Mouse (Mus musculus) stomach, postnatal 0 days (tissue): ENCODE results near the gene Klrb1b. TPM values are rescaled to one million over a fixed set of nuclear protein-coding genes. Genes with fewer than 3 reads are reported as not detected.
A peak's percentile ranks its signal among the peaks of the same experiment; 100 is the strongest.

Experiments
- ATAC-seq: fragments of 200-750 bp; cut with Nextera tagmentation; 2 replicates; pipeline ENCODE4 v1.8.0; 2017; ENCODE audit not compliant: low FRiP score, low TSS enrichment
- DNase-seq: peaks from one replicate; pipeline ENCODE4 v3.0.0-alpha.2; 2016; ENCODE audit warnings: low spot score
- H3K27ac ChIP-seq: fragments of 300-500 bp; sonication (generic); replicated peaks from 2 replicates; pipeline ENCODE4 v1.5.1; 2014; ENCODE audit warnings: mild to moderate bottlenecking, control low read depth
- H3K27me3 ChIP-seq: fragments of 300-500 bp; sonication (generic); 2 replicates; pipeline ENCODE4 v1.6.1; 2014; ENCODE audit warnings: low read length; ENCODE audit not compliant: control insufficient read depth, insufficient read depth
- H3K36me3 ChIP-seq: fragments of 300-500 bp; sonication (generic); 2 replicates; pipeline ENCODE4 v1.6.1; 2014; ENCODE audit warnings: low read length, mixed read lengths; ENCODE audit not compliant: control insufficient read depth, insufficient read depth
- H3K4me1 ChIP-seq: fragments of 300-500 bp; sonication (generic); replicated peaks from 2 replicates; pipeline ENCODE4 v1.6.1; 2014; ENCODE audit warnings: antibody characterized with exemption; ENCODE audit not compliant: control insufficient read depth, insufficient read depth
- H3K4me2 ChIP-seq: fragments of 300-500 bp; sonication (generic); replicated peaks from 2 replicates; pipeline ENCODE4 v1.6.1; 2014; ENCODE audit warnings: low read depth, mild to moderate bottlenecking, control low read depth, moderate library complexity
- H3K4me3 ChIP-seq: fragments of 300-500 bp; sonication (generic); 2 replicates; pipeline ENCODE4 v1.5.1; 2014; ENCODE audit warnings: low read depth, low read length, control low read depth
- H3K9ac ChIP-seq: fragments of 300-500 bp; sonication (generic); 2 replicates; pipeline ENCODE4 v1.6.1; 2014; ENCODE audit warnings: mild to moderate bottlenecking, low read length, control low read depth, mixed read lengths
- H3K9me3 ChIP-seq: fragments of 300-500 bp; sonication (generic); 2 replicates; pipeline ENCODE4 v1.6.1; 2016; ENCODE audit warnings: low read length; ENCODE audit not compliant: control insufficient read depth
- CTCF ChIP-seq: IDR thresholded peaks from 2 replicates; pipeline ENCODE4 v1.5.1; 2016; ENCODE audit warnings: antibody characterized with exemption, low read depth, mild to moderate bottlenecking, moderate library complexity
- EP300 ChIP-seq: optimal IDR thresholded peaks from 2 replicates; pipeline ENCODE3; 2016; ENCODE audit warnings: antibody characterized with exemption
- WGBS: fragments of 180-500 bp; shearing (Covaris S2); extraction: QIAGEN DNeasy Blood & Tissue Kit; methylation state at CpG from one replicate; pipeline ENCODE4 v1.1.7; 2014; 5-methylcytosine and 5-hydroxymethylcytosine counted together
- polyA plus RNA-seq: library from polyadenylated mRNA; unstranded; fragments of >200 nt; fragmentation: Nextera tagmentation; extraction: Ambion mirVana; gene quantifications from 2 replicates; pipeline ENCODE4 v1.2.1, GENCODE M21; 2015

Klrb1b gene
- polyA plus RNA-seq, 1 experiment from 2014 or later: 0.19 TPM

DNA sequence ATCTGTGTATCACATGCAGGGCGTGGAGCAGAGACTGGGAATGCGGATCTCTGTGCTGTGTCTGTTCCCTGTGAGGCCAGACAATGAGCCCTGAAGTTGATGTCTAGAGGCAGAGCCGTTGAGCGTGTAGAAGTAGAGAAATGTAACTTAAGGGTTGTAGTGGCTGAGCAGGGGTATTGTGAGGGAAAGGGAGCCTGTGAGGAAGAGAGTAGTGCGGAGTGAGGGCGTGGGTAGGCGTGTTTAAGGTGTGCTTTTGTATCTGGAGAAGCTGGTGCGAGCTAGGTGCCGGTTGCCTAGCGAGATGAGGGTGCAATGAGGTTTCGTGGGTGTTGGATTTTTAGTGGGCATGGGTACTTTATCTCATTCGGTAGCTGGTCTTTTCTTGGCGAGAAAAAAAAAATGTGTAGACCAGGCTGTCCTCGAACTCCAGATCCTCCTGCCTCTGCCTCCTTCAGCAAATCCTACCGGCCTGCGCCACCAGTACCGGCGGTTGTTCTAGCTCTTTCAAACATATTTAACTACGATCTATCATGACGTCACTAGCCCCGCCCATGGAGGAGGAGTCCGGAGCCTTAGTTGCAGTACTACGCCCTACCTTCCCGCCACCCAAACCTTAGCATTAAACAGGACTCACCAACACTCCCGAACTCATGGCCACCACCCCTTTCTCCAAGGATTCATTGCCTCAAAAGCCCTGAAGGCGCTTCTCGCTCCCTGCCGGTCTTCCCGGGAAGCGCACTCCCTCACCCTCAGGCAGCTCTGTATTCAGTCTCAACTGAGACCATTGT, 62.2 kb downstream of the Klrb1b start:
- ATAC-seq (peak; percentile 97), DNase-seq (peak; percentile 97)
- H3K4me3 ChIP-seq: peak overlapping the region; percentile 47
- H3K9ac ChIP-seq: peak overlapping the region; percentile 64
- no peaks in the 10 kb centered on the region for H3K4me1 ChIP-seq
- no peaks in the 10 kb centered on the region for H3K9me3 ChIP-seq
- H3K27me3 ChIP-seq: no peaks in the 10 kb centered on the region
- TF ChIP-seq CTCF (peak; percentile 88), EP300 (no peak)
- 1% methylated on average over 30 of the region's 30 CpGs for WGBS
- peak overlapping the region; percentile 73 for H3K27ac ChIP-seq
- H3K36me3 ChIP-seq: no peaks in the 10 kb centered on the region
- H3K4me2 ChIP-seq: peak overlapping the region; percentile 72

Other genes starting within 250 kb of the Klrb1b start
- 3.1 TPM in 2 replicates for gene A2ml1, start 244.7 kb downstream of the Klrb1b start, polyA plus RNA-seq
- gene Klrb1a, start 202.8 kb downstream of the Klrb1b start, polyA plus RNA-seq: not detected in 2 replicates
- 0.12 and 0.17 TPM in 2 replicates for gene Clec2h, start 163.9 kb downstream of the Klrb1b start, polyA plus RNA-seq
- not detected in 2 replicates for gene Klrb1, start 103.3 kb downstream of the Klrb1b start, polyA plus RNA-seq
- gene Klrb1c, start 37.1 kb downstream of the Klrb1b start, polyA plus RNA-seq: 0.07 and 0.18 TPM in 2 replicates
- not detected in 2 replicates for gene Gm44511, start within 50 bp of the Klrb1b start, polyA plus RNA-seq
- 0.06 and 0.17 TPM in 2 replicates for gene Clec2i, start 61.3 kb upstream of the Klrb1b start, polyA plus RNA-seq
- gene BC035044, start 64.8 kb upstream of the Klrb1b start, polyA plus RNA-seq: 0.59 and 0.68 TPM in 2 replicates
- 3.6 and 3.8 TPM in 2 replicates for gene Clec2g, start 108.0 kb upstream of the Klrb1b start, polyA plus RNA-seq
- gene Klrb1f, start 219.6 kb upstream of the Klrb1b start, polyA plus RNA-seq: 0.16 and 0.18 TPM in 2 replicates